In the genomic region with DNA sequence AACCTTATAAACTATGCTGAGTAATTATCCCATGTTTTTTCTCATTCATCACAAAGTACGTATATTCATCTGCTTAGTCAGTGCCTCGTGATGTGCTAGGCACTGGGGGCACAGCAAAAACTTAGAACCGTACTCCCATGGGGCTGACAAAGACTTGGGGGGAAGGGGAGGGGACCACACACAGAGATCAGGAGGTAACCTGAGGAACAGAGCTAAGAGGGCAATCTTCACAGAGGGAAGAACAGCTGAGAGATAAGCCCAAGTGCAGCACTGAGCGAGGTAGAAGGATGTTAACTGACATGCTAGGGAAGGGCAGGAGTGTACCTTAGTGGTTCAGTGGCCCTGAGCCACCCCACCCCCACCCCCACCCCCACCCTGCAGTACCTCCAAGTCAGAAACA, we compare ENCODE assay signal across 20 mouse cellular contexts. TPM values are rescaled to one million over a fixed set of nuclear protein-coding genes. Genes with fewer than 3 reads are reported as not detected.
DNase-seq lines count a peak whose midpoint lies in the region; ATAC-seq and TF ChIP-seq lines count a peak whose summit lies in the region.
"Had no signal": no experiment of that assay in that cellular context is flagged by ENCODE, and none has a peak within 500 bp of the region (broad histone marks: within the 10 kb centered on the region; RNA-seq: fewer than 3 reads in every experiment).

No protein-coding gene starts in this region.

- TF ChIP-seq CTCF in forebrain, postnatal 0 days (IDR thresholded peaks at IDR 0.05; ENCODE audit: low read depth), result no peak

- 0 out of 2 replicates have a peak overlapping the region, but pooled peaks have one; percentile 22 for H3K27ac ChIP-seq in forebrain, embryonic 10.5 days
- no peak overlapping the region for H3K27ac ChIP-seq in forebrain, postnatal 0 days (ENCODE audit: low read depth, low read length)
- no peak overlapping the region for H3K27ac ChIP-seq in midbrain, embryonic 11.5 days (ENCODE audit: low read depth, low read length)
- H3K27ac ChIP-seq in midbrain, embryonic 13.5 days, result no peak overlapping the region
- H3K27ac ChIP-seq in embryonic facial prominence, embryonic 13.5 days, result peak overlapping the region; percentile 16; the same call in 1 of the 2 replicates
- peak overlapping the region; percentile 55; the same call in 1 of the 2 replicates for H3K27ac ChIP-seq in stomach, embryonic 16.5 days (ENCODE audit: low read length)
- no peak overlapping the region for H3K27ac ChIP-seq in heart, embryonic 11.5 days (ENCODE audit: low read depth, low read length)
- H3K27ac ChIP-seq: liver, embryonic 13.5 days had no signal

- no peaks in the 10 kb centered on the region for H3K36me3 ChIP-seq in forebrain, embryonic 10.5 days (replicated peaks)
- no peaks in the 10 kb centered on the region for H3K36me3 ChIP-seq in forebrain, postnatal 0 days (ENCODE audit: insufficient read depth)
- H3K36me3 ChIP-seq in midbrain, embryonic 11.5 days (ENCODE audit: control insufficient read depth, insufficient read depth, low read length), result no peaks in the 10 kb centered on the region
- no peaks in the 10 kb centered on the region for H3K36me3 ChIP-seq in midbrain, embryonic 13.5 days
- H3K36me3 ChIP-seq in embryonic facial prominence, embryonic 13.5 days, result no peaks in the 10 kb centered on the region
- no peaks in the 10 kb centered on the region for H3K36me3 ChIP-seq in stomach, embryonic 16.5 days (ENCODE audit: control insufficient read depth, insufficient read depth, low read length)
- H3K36me3 ChIP-seq in heart, embryonic 11.5 days (ENCODE audit: control insufficient read depth, insufficient read depth, low read length), result no peaks in the 10 kb centered on the region
- H3K36me3 ChIP-seq: liver, embryonic 13.5 days had no signal

- ATAC-seq in forebrain, postnatal 0 days, result no peak
- ATAC-seq in midbrain, embryonic 11.5 days (ENCODE audit: low FRiP score), result peak; percentile 56; the same call in 1 of the 2 replicates
- no peak for ATAC-seq in midbrain, embryonic 13.5 days
- ATAC-seq in embryonic facial prominence, embryonic 13.5 days (ENCODE audit: insufficient number of reproducible peaks, insufficient read depth, low FRiP score, low TSS enrichment, low read depth), result no peak
- 0 out of 2 replicates have a peak, but pooled peaks have one; percentile 10 for ATAC-seq in stomach, embryonic 16.5 days (ENCODE audit: insufficient read depth, low FRiP score)
- ATAC-seq in heart, embryonic 11.5 days (replicated peaks; ENCODE audit: insufficient number of reproducible peaks, low FRiP score, low TSS enrichment), result no peak

- no peaks in the 10 kb centered on the region for H3K9me3 ChIP-seq in forebrain, embryonic 10.5 days
- H3K9me3 ChIP-seq in forebrain, postnatal 0 days (ENCODE audit: low read length), result no peaks in the 10 kb centered on the region
- no peaks in the 10 kb centered on the region for H3K9me3 ChIP-seq in midbrain, embryonic 11.5 days (ENCODE audit: control insufficient read depth, low read length)
- no peaks in the 10 kb centered on the region for H3K9me3 ChIP-seq in midbrain, embryonic 13.5 days
- H3K9me3 ChIP-seq in embryonic facial prominence, embryonic 13.5 days, result no peaks in the 10 kb centered on the region
- H3K9me3 ChIP-seq in stomach, embryonic 16.5 days (replicated peaks; ENCODE audit: control insufficient read depth, low read length), result no peaks in the 10 kb centered on the region
- H3K9me3 ChIP-seq in heart, embryonic 11.5 days (replicated peaks; ENCODE audit: control insufficient read depth, low read length), result no peaks in the 10 kb centered on the region
- H3K9me3 ChIP-seq: liver, embryonic 13.5 days had no signal

- no peaks in the 10 kb centered on the region for H3K27me3 ChIP-seq in forebrain, embryonic 10.5 days (ENCODE audit: poor library complexity, severe bottlenecking)
- no peaks in the 10 kb centered on the region for H3K27me3 ChIP-seq in forebrain, postnatal 0 days (ENCODE audit: insufficient read depth, low read length)
- H3K27me3 ChIP-seq in midbrain, embryonic 11.5 days (ENCODE audit: control insufficient read depth, insufficient read depth, low read length), result no peaks in the 10 kb centered on the region
- no peaks in the 10 kb centered on the region for H3K27me3 ChIP-seq in midbrain, embryonic 13.5 days
- H3K27me3 ChIP-seq in embryonic facial prominence, embryonic 13.5 days, result no peaks in the 10 kb centered on the region
- no peaks in the 10 kb centered on the region for H3K27me3 ChIP-seq in stomach, embryonic 16.5 days (ENCODE audit: control insufficient read depth, insufficient read depth, low read length)
- H3K27me3 ChIP-seq in heart, embryonic 11.5 days (ENCODE audit: control insufficient read depth, insufficient read depth, low read length), result no peaks in the 10 kb centered on the region
- H3K27me3 ChIP-seq: liver, embryonic 13.5 days had no signal

- no peak overlapping the region for H3K9ac ChIP-seq in forebrain, postnatal 0 days
- H3K9ac ChIP-seq in midbrain, embryonic 11.5 days (ENCODE audit: low read length), result no peak overlapping the region
- H3K9ac ChIP-seq in midbrain, embryonic 13.5 days (replicated peaks), result no peak overlapping the region
- H3K9ac ChIP-seq in embryonic facial prominence, embryonic 13.5 days, result 0 out of 2 replicates have a peak overlapping the region, but pooled peaks have one; percentile 21
- peak overlapping the region; percentile 39; the same call in 1 of the 2 replicates for H3K9ac ChIP-seq in stomach, embryonic 16.5 days (ENCODE audit: low read length)
- H3K9ac ChIP-seq in heart, embryonic 11.5 days (ENCODE audit: low read depth, low read length), result no peak overlapping the region
- H3K9ac ChIP-seq: liver, embryonic 13.5 days; lung, embryonic 14.5 days had no signal

- no peak overlapping the region for H3K4me2 ChIP-seq in forebrain, postnatal 0 days (ENCODE audit: low read depth)
- no peak overlapping the region for H3K4me2 ChIP-seq in midbrain, embryonic 11.5 days
- H3K4me2 ChIP-seq in midbrain, embryonic 13.5 days (replicated peaks), result no peak overlapping the region
- no peak overlapping the region for H3K4me2 ChIP-seq in embryonic facial prominence, embryonic 13.5 days
- no peak overlapping the region for H3K4me2 ChIP-seq in stomach, embryonic 16.5 days (ENCODE audit: low read depth, low read length)
- H3K4me2 ChIP-seq in heart, embryonic 11.5 days, result no peak overlapping the region
- H3K4me2 ChIP-seq: liver, embryonic 13.5 days; lung, embryonic 14.5 days had no signal

- WGBS in forebrain, embryonic 10.5 days, result 23% methylated on average over 4 of the region's 4 CpGs
- WGBS in forebrain, postnatal 0 days, result 8% methylated on average over 4 of the region's 4 CpGs
- WGBS in midbrain, embryonic 11.5 days, result 18% methylated on average over 4 of the region's 4 CpGs
- 14% methylated on average over 4 of the region's 4 CpGs for WGBS in midbrain, embryonic 13.5 days
- WGBS in embryonic facial prominence, embryonic 13.5 days, result 15% methylated on average over 4 of the region's 4 CpGs
- WGBS in stomach, embryonic 16.5 days, result 24% methylated on average over 4 of the region's 4 CpGs
- 21% methylated on average over 4 of the region's 4 CpGs for WGBS in heart, embryonic 11.5 days (ENCODE audit: insufficient replicate concordance)

- DNase-seq in forebrain, embryonic 10.5 days (ENCODE audit: extremely low spot score, low spot score), result no peak
- DNase-seq in forebrain, postnatal 0 days, result no peak
- peak; percentile 83 for DNase-seq in midbrain, embryonic 11.5 days (ENCODE audit: low spot score, missing footprints)
- DNase-seq in thymus, postnatal 4 days, result no peak
- DNase-seq: adrenal gland, adult 8-10 months; cerebellum, adult 9-11 months; heart, adult 11 months; kidney, adult 8-10 months; kidney, postnatal 25 days; left cerebral cortex, postnatal 4 days; liver, embryonic 13.5 days; lung, embryonic 14.5 days; lung, postnatal 4 days; right cerebral cortex, postnatal 14 days; spleen, adult 18-20 months; thymus, adult 2 months had no signal

- H3K4me1 ChIP-seq in forebrain, embryonic 10.5 days, result peaks cover 59% of the 10 kb centered on the region
- 0 out of 2 replicates have a peak, but pooled peaks cover 3% of the 10 kb centered on the region for H3K4me1 ChIP-seq in forebrain, postnatal 0 days (ENCODE audit: insufficient read depth)
- peaks cover 13% of the 10 kb centered on the region for H3K4me1 ChIP-seq in midbrain, embryonic 11.5 days (ENCODE audit: control insufficient read depth, insufficient read depth, low read length)
- H3K4me1 ChIP-seq in midbrain, embryonic 13.5 days (replicated peaks), result peaks cover 35% of the 10 kb centered on the region
- H3K4me1 ChIP-seq in embryonic facial prominence, embryonic 13.5 days, result peaks cover 47% of the 10 kb centered on the region
- peaks cover 58% of the 10 kb centered on the region for H3K4me1 ChIP-seq in stomach, embryonic 16.5 days (ENCODE audit: control insufficient read depth, insufficient read depth, low read length)
- H3K4me1 ChIP-seq in heart, embryonic 11.5 days (ENCODE audit: control insufficient read depth, insufficient read depth, low read length), result peaks cover 27% of the 10 kb centered on the region

- H3K4me3 ChIP-seq in forebrain, embryonic 10.5 days, result no peak overlapping the region
- H3K4me3 ChIP-seq in forebrain, postnatal 0 days (ENCODE audit: low read depth, low read length), result no peak overlapping the region
- H3K4me3 ChIP-seq in midbrain, embryonic 11.5 days (ENCODE audit: low read depth, low read length), result no peak overlapping the region
- H3K4me3 ChIP-seq in midbrain, embryonic 13.5 days (replicated peaks), result no peak overlapping the region
- H3K4me3 ChIP-seq in embryonic facial prominence, embryonic 13.5 days, result no peak overlapping the region
- no peak overlapping the region for H3K4me3 ChIP-seq in stomach, embryonic 16.5 days (replicated peaks; ENCODE audit: low read length)
- no peak overlapping the region for H3K4me3 ChIP-seq in heart, embryonic 11.5 days (ENCODE audit: low read depth, low read length)
- H3K4me3 ChIP-seq: liver, embryonic 13.5 days had no signal

RNA-seq across cellular contexts. Expression of a gene that starts 8.9 kb away (rescaled TPM):
- 2.2 and 2.5 TPM in 2 replicates for polyA plus RNA-seq in forebrain, embryonic 10.5 days (2016; fragmentation: Nextera tagmentation; extraction: Ambion mirVana)
- 32.9 and 35.1 TPM in 2 replicates for total RNA-seq in forebrain, postnatal 0 days (2014; rRNA removed)
- polyA plus RNA-seq in forebrain, postnatal 0 days (2015; fragmentation: Nextera tagmentation; extraction: Ambion mirVana), result 2.0 and 2.3 TPM in 2 replicates
- polyA plus RNA-seq in midbrain, embryonic 11.5 days (2014; fragmentation: Nextera tagmentation; extraction: Ambion mirVana), result 2.2 and 2.6 TPM in 2 replicates
- 1.8 TPM in 2 replicates for polyA plus RNA-seq in midbrain, embryonic 13.5 days (2015; fragmentation: Nextera tagmentation; extraction: Ambion mirVana)
- 3.6 and 3.7 TPM in 2 replicates for polyA plus RNA-seq in embryonic facial prominence, embryonic 13.5 days (2015; fragmentation: Nextera tagmentation; extraction: Ambion mirVana)
- polyA plus RNA-seq in stomach, embryonic 16.5 days (2015; fragmentation: Nextera tagmentation; extraction: Ambion mirVana), result 4.3 and 4.7 TPM in 2 replicates
- 1.9 and 2.2 TPM in 2 replicates for polyA plus RNA-seq in heart, embryonic 11.5 days (2014; fragmentation: Nextera tagmentation; extraction: Ambion mirVana)

RNA-seq across cellular contexts. Expression of a gene that starts 47.5 kb away (rescaled TPM):
- 68.5 and 70.9 TPM in 2 replicates for polyA plus RNA-seq in forebrain, embryonic 10.5 days (2016; fragmentation: Nextera tagmentation; extraction: Ambion mirVana)
- 18.4 and 22.0 TPM in 2 replicates for total RNA-seq in forebrain, postnatal 0 days (2014; rRNA removed)
- polyA plus RNA-seq in forebrain, postnatal 0 days (2015; fragmentation: Nextera tagmentation; extraction: Ambion mirVana), result 33.0 and 34.4 TPM in 2 replicates
- 70.3 and 74.3 TPM in 2 replicates for polyA plus RNA-seq in midbrain, embryonic 11.5 days (2014; fragmentation: Nextera tagmentation; extraction: Ambion mirVana)
- polyA plus RNA-seq in midbrain, embryonic 13.5 days (2015; fragmentation: Nextera tagmentation; extraction: Ambion mirVana), result 31.4 and 34.9 TPM in 2 replicates
- polyA plus RNA-seq in embryonic facial prominence, embryonic 13.5 days (2015; fragmentation: Nextera tagmentation; extraction: Ambion mirVana), result 174 and 185 TPM in 2 replicates
- polyA plus RNA-seq in stomach, embryonic 16.5 days (2015; fragmentation: Nextera tagmentation; extraction: Ambion mirVana), result 120 and 129 TPM in 2 replicates
- polyA plus RNA-seq in heart, embryonic 11.5 days (2014; fragmentation: Nextera tagmentation; extraction: Ambion mirVana), result 106 and 112 TPM in 2 replicates

RNA-seq across cellular contexts. Expression of a gene that starts 56.2 kb away (rescaled TPM):
- polyA plus RNA-seq in forebrain, embryonic 10.5 days (2016; fragmentation: Nextera tagmentation; extraction: Ambion mirVana), result 81.5 and 81.9 TPM in 2 replicates
- 104 and 125 TPM in 2 replicates for total RNA-seq in forebrain, postnatal 0 days (2014; rRNA removed)
- polyA plus RNA-seq in forebrain, postnatal 0 days (2015; fragmentation: Nextera tagmentation; extraction: Ambion mirVana), result 46.4 and 74.0 TPM in 2 replicates
- polyA plus RNA-seq in midbrain, embryonic 11.5 days (2014; fragmentation: Nextera tagmentation; extraction: Ambion mirVana), result 87.6 and 98.2 TPM in 2 replicates
- 120 and 124 TPM in 2 replicates for polyA plus RNA-seq in midbrain, embryonic 13.5 days (2015; fragmentation: Nextera tagmentation; extraction: Ambion mirVana)
- 73.0 and 74.8 TPM in 2 replicates for polyA plus RNA-seq in embryonic facial prominence, embryonic 13.5 days (2015; fragmentation: Nextera tagmentation; extraction: Ambion mirVana)
- 63.5 and 67.6 TPM in 2 replicates for polyA plus RNA-seq in stomach, embryonic 16.5 days (2015; fragmentation: Nextera tagmentation; extraction: Ambion mirVana)
- 43.0 and 52.9 TPM in 2 replicates for polyA plus RNA-seq in heart, embryonic 11.5 days (2014; fragmentation: Nextera tagmentation; extraction: Ambion mirVana)

Comparison
In these comparisons a context has a peak if more than half of its experiments do, and no peak if none do; other contexts are left out.
1. H3K27ac ChIP-seq: peak in forebrain, embryonic 10.5 days (single experiment), embryonic facial prominence, embryonic 13.5 days (single experiment) and stomach, embryonic 16.5 days (single experiment); none in forebrain, postnatal 0 days (single experiment), midbrain, embryonic 11.5 days (single experiment), midbrain, embryonic 13.5 days (single experiment) and heart, embryonic 11.5 days (single experiment).
2. ATAC-seq: peak in midbrain, embryonic 11.5 days (single experiment) and stomach, embryonic 16.5 days (single experiment); none in forebrain, postnatal 0 days (single experiment), midbrain, embryonic 13.5 days (single experiment), embryonic facial prominence, embryonic 13.5 days (single experiment) and heart, embryonic 11.5 days (single experiment).
3. H3K9ac ChIP-seq: peak in embryonic facial prominence, embryonic 13.5 days (single experiment) and stomach, embryonic 16.5 days (single experiment); none in forebrain, postnatal 0 days (single experiment), midbrain, embryonic 11.5 days (single experiment), midbrain, embryonic 13.5 days (single experiment) and heart, embryonic 11.5 days (single experiment).